Mouse (Mus musculus) hindbrain, embryonic 15.5 days (tissue): Measurements from ENCODE around the gene Sphk2. TPM values are rescaled to one million over a fixed set of nuclear protein-coding genes. Genes with fewer than 3 reads are reported as not detected.
A peak's percentile ranks its signal among the peaks of the same experiment; 100 is the strongest.
"Not testable (repeated sequence)": the region's sequence is repeated elsewhere in the genome, so short reads cannot be mapped to it uniquely, and the experiment has no call there.

Experiments used
- ATAC-seq: fragments of 200-750 bp; cut with Nextera tagmentation; 2 replicates; pipeline ENCODE4 v1.8.0; 2017; ENCODE audit warnings: low read depth, moderate number of reproducible peaks, moderate TSS enrichment; ENCODE audit not compliant: low FRiP score
- H3K27ac ChIP-seq: fragments of 300-500 bp; sonication (generic); replicated peaks from 2 replicates; pipeline ENCODE4 v1.5.1; 2015; ENCODE audit warnings: mild to moderate bottlenecking, inconsistent platforms
- H3K27me3 ChIP-seq: fragments of 300-500 bp; sonication (generic); 2 replicates; pipeline ENCODE4 v1.6.1; 2015; ENCODE audit warnings: control low read depth, inconsistent platforms
- H3K36me3 ChIP-seq: fragments of 300-500 bp; sonication (generic); 2 replicates; pipeline ENCODE4 v1.6.1; 2015; ENCODE audit warnings: control low read depth, inconsistent platforms
- H3K4me1 ChIP-seq: fragments of 300-500 bp; sonication (generic); replicated peaks from 2 replicates; pipeline ENCODE4 v1.6.1; 2015; ENCODE audit warnings: control low read depth, inconsistent platforms
- H3K4me2 ChIP-seq: fragments of 300-500 bp; sonication (generic); 2 replicates; pipeline ENCODE4 v1.6.1; 2015; ENCODE audit warnings: moderate library complexity, mild to moderate bottlenecking, inconsistent platforms
- H3K4me3 ChIP-seq: fragments of 300-500 bp; sonication (generic); 2 replicates; pipeline ENCODE4 v1.5.1; 2015; ENCODE audit warnings: mild to moderate bottlenecking, inconsistent platforms
- H3K9ac ChIP-seq: fragments of 300-500 bp; sonication (generic); 2 replicates; pipeline ENCODE4 v1.6.1; 2015; ENCODE audit warnings: inconsistent platforms
- H3K9me3 ChIP-seq: fragments of 300-500 bp; sonication (generic); 2 replicates; pipeline ENCODE4 v1.6.1; 2016; ENCODE audit warnings: control low read depth, inconsistent platforms
- WGBS: fragments of 180-500 bp; shearing (Covaris S2); methylation state at CpG from one replicate; pipeline ENCODE4 v1.1.7; 2015; 5-methylcytosine and 5-hydroxymethylcytosine counted together
- polyA plus RNA-seq: library from polyadenylated mRNA; unstranded; fragments of >200 nt; fragmentation: Nextera tagmentation; extraction: Ambion mirVana; gene quantifications from 2 replicates; pipeline ENCODE4 v1.2.1, GENCODE M21; 2015

Sphk2 gene
- polyA plus RNA-seq, 1 experiment from 2014 or later = 26.9 TPM

DNA sequence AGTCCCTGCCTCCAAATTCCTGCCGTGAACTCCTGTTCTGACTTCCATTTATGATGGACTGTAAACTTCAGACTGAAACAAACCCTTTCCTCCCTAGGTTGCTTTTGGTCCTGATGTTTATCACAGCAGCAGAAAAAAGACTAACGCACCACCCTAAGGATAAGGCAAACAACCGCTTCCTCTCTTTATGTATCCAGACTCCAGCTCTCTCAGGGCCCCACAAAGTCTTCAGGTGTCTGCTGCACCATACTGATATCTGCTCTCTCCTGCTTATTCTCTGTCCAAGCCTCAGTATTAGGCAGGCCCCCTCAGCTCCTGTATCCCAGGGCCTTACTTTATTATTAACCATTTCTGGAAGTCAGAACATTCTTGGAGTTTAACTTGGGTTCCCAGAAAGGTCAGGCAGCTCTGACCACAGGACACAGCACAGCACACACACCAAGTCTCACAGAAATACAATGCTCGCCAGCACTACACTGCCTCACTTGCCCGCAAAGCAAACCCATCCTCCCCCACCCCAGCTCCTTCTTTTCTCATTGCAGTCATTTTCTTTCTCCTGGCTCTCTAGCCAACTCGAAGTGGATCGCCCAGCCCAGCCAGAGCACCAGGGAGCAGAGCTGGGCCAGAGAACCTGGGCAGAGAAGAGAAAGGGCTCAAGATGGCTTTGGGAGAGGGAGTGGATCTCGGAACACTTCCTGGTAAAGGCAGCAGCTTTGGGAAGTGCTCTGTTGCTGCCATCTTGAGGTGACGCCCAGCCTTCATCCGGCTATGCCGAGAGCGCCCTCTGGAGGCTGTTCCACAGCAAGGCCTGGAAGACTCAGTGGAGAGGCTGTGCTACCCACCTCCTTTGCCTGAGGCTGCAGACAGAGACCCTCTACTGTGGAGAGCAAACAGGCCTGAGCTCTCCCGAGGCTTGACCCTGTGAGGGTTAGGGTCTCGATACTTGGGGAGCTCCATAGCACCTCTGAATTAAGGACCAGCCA is 35.4 kb downstream of the Sphk2 start:
- peak; percentile 70 for ATAC-seq
- H3K9ac ChIP-seq = peak overlapping the region; percentile 23; the same call in 1 of the 2 replicates
- H3K4me2 ChIP-seq = peak overlapping the region; percentile 46
- H3K36me3 ChIP-seq = no peaks in the 10 kb centered on the region
- H3K4me1 ChIP-seq = peaks cover 8% of the 10 kb centered on the region; the same call in 1 of the 2 replicates
- 30% methylated on average over 14 of the region's 14 CpGs for WGBS
- no peak overlapping the region for H3K4me3 ChIP-seq
- no peaks in the 10 kb centered on the region for H3K9me3 ChIP-seq
- peak overlapping the region; percentile 70 for H3K27ac ChIP-seq
- no peaks in the 10 kb centered on the region for H3K27me3 ChIP-seq

DNA sequence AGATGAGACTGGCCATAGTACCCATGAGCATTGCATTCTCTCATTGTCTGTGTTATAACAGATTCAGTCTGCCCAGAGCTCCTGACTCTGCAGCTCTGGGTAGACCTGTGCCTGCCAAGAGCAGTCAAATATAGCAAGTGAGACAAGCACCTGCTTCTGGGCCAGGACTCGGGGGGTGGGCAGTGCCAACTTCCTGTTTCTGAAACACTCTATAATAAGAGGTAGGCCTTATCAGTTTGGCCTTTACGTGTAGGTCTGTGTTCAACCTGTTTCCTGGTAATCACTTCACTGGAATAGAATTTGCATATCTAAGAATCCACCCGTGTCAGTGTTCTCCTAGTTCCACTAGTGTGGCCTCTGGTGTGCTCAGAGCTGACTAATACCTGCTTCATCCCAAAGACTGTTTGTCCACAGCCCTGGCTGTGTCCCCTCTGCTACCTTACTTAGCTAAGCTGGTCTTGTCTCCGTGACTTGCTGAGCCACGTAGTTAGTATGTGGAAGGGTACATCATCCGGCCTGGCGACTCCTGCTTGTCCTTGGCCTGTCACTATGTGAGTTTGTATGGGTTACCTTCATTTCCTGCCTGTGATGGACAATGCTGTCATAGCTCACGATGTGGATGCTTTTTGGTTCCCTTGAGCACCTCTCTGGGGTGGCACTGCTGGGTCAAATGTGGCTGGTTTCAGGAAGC is 36.6 kb downstream of the Sphk2 start:
- Histone ChIP-seq H3K27me3 (no peaks in the 10 kb centered on the region), H3K4me3 (no peak overlapping the region), H3K27ac (no peak overlapping the region), H3K9ac (no peak overlapping the region), H3K4me1 (peaks cover 7% of the 10 kb centered on the region; the same call in 1 of the 2 replicates), H3K4me2 (no peak overlapping the region), H3K9me3 (no peaks in the 10 kb centered on the region), H3K36me3 (no peaks in the 10 kb centered on the region)
- 88% methylated on average over 8 of the region's 8 CpGs for WGBS
- no peak for ATAC-seq

DNA sequence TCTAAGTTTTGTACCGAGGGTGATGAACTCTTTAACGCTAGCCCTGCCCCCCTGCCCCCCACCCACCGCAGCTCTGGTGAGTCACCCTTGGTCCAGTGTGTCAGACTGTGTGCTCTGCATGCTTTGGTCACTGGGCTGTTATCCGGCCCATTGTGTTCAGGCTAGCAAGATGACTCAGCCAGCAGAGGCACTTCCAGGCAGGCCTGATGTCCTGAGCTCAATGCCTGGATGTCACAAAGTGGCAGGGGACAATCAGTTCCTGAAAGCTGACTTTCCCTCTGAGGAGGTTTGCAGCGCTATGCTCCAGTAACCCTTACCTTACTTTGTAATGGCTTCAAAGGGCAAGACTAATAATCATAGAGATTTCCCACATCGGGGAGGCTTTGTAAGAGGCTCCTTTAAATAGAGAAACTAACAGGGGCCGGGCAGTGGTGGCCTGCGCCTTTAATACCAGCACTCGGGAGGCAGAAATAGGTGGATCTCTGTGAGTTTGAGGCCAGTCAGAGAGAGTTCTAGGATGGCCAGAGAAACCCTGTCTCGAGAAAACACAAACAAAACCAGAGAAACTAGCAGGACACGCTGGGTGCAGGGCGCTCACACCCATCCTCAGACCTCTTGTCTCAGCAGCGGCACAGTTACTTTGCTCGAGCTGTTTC is 37.7 kb downstream of the Sphk2 start:
- Histone ChIP-seq H3K27me3 (no peaks in the 10 kb centered on the region), H3K4me3 (no peak overlapping the region), H3K36me3 (no peaks in the 10 kb centered on the region), H3K9me3 (no peaks in the 10 kb centered on the region), H3K27ac (no peak overlapping the region), H3K9ac (no peak overlapping the region), H3K4me1 (peaks cover 3% of the 10 kb centered on the region; the same call in 1 of the 2 replicates), H3K4me2 (no peak overlapping the region)
- 64% methylated on average over 14 of the region's 14 CpGs for WGBS
- no peak for ATAC-seq

DNA sequence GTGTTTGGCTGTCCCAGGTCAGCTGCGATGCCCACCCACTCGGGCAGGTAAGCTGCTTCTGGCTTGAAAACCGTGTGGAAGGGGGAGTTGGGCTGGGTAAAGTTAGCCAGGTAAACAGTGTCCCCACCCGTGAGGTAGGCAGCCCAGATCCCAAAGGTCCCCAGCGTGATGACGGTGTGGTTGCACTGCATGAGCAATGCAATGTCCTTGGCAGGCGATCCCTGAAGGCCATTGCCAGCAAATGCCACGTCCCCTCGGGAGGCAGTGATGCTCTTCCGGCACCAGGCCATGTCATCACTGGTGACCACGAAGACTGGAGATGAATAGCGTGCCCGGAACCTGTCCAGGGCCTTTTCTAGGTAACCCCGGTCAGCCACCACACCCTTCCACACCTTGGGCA is 39.3 kb downstream of the Sphk2 start:
- H3K9ac ChIP-seq = no peak overlapping the region
- no peak overlapping the region for H3K4me3 ChIP-seq
- H3K36me3 ChIP-seq = no peaks in the 10 kb centered on the region
- peaks cover 3% of the 10 kb centered on the region; the same call in 1 of the 2 replicates for H3K4me1 ChIP-seq
- H3K4me2 ChIP-seq = no peak overlapping the region
- WGBS = 95% methylated on average over 14 of the region's 14 CpGs
- ATAC-seq = no peak
- H3K27ac ChIP-seq = no peak overlapping the region
- H3K9me3 ChIP-seq = no peaks in the 10 kb centered on the region
- no peaks in the 10 kb centered on the region for H3K27me3 ChIP-seq

DNA sequence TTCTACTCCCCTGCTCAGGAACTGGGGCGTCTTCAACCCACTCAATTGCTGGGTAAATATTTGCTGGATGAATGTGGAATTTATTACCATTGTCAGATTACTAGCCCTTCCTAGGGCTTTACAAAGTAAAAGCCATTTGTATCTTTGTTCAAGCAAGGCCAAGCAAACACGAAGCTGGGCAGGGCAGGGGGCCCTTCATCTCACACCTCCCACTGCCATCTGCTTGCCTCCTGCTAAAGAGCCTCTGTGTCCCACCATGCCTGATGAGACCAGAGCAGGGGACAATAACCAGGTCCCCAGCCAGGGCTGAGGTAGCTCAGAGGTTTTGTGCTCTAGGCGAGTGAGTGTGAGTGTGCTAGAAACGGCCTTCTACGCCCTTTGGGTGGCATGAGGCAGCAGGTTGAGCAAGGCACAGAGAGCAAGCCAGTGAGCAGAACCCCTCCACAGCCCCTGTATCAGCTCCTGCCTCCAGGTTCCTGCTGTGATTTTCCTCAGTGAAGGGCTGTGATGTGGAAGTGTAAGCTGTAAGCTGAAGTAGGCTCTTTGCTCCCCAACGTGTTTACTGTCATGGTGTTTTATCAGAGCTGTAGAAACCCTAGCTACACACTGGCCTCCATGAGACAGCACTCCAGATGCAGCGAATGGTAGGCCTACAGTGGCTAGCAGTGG is 40.0 kb downstream of the Sphk2 start:
- ATAC-seq = no peak
- no peaks in the 10 kb centered on the region for H3K36me3 ChIP-seq
- H3K4me3 ChIP-seq = no peak overlapping the region

DNA sequence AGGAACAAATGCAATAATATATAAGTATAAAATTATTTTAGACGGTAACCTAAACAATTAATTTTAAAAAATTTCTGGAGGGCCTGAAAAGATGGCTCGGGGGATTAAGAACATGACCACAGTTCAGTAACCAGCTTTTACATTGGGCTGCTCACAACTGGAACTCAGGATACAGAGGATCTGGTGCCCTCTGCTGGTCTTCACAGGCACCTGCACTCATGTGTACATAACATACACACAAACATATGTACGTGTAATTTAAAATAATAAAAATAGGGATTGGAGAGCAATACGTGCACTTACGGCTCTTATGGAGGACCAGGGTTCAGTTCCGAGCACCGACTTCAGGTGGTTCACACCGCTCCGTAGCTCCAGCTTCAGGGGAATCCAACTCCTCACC is 48.9 kb downstream of the Sphk2 start:
- Histone ChIP-seq H3K36me3 (no peaks in the 10 kb centered on the region), H3K27ac (no peak overlapping the region), H3K4me1 (no peaks in the 10 kb centered on the region), H3K27me3 (no peaks in the 10 kb centered on the region), H3K9me3 (no peaks in the 10 kb centered on the region), H3K4me3 (no peak overlapping the region), H3K9ac (no peak overlapping the region), H3K4me2 (no peak overlapping the region)
- 98% methylated on average over 9 of the region's 9 CpGs for WGBS
- ATAC-seq = no peak

More for the DNA sequence above, 40.0 kb downstream of the Sphk2 start:
- 82% methylated on average over 7 of the region's 7 CpGs for WGBS
- Histone ChIP-seq H3K4me2 (no peak overlapping the region), H3K4me1 (peaks cover 3% of the 10 kb centered on the region; the same call in 1 of the 2 replicates), H3K9me3 (no peaks in the 10 kb centered on the region), H3K27ac (no peak overlapping the region), H3K9ac (no peak overlapping the region), H3K27me3 (no peaks in the 10 kb centered on the region)

DNA sequence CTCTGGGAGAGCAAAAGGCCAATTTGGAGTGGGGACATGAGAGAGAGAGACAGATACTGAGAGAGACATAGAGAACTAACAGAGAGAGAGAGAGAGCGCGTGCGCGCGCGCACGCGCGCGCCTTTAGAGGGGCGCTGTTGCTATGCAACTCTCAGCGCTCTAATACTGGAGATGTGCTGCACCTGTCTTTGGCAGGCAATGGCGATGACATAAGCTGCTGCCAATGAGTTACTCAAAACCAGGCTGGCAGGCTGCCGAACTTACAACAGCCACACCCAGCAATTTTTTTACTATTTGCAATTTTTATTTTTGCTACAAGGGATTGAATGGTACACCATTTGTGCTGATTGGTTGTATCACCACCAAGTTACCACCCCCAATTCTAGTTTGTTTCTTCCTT is 50.0 kb downstream of the Sphk2 start:
- no peaks in the 10 kb centered on the region for H3K9me3 ChIP-seq
- no peak for ATAC-seq
- no peak overlapping the region for H3K9ac ChIP-seq
- H3K36me3 ChIP-seq = no peaks in the 10 kb centered on the region
- H3K27ac ChIP-seq = no peak overlapping the region
- H3K4me1 ChIP-seq = no peaks in the 10 kb centered on the region
- WGBS = 66% methylated on average over 14 of the region's 14 CpGs
- no peaks in the 10 kb centered on the region for H3K27me3 ChIP-seq
- no peak overlapping the region for H3K4me2 ChIP-seq
- no peak overlapping the region for H3K4me3 ChIP-seq

DNA sequence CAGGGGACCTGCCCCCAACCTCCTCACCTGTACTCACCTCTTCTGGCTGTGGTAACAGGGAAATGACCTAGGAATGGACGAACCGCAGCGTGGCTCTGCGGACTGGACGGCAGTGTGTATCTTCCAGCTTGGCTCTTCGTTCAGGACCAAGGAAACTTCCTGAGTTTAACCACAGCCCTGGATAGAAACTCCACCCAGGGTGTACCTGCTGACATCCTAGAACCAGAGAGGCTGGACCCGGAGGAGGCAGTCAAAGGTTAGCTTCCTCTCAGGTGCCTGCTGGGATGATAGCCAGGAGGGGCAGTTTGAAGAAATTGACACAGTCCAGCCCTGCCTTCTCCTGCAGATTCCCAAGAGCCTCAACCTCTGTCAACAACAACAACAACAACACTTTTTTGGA is 51.6 kb downstream of the Sphk2 start, which contains the start of gene Fut2:
Gene Fut2, minus strand, starts transcription at position 234 of the 400 bp plus-strand sequence.
- Histone ChIP-seq H3K4me2 (no peak within 1 kb of the TSS), H3K27me3 (no peaks in the 10 kb centered on the region), H3K4me1 (no peaks in the 10 kb centered on the region), H3K27ac (no peak within 1 kb of the TSS), H3K9me3 (no peaks in the 10 kb centered on the region), H3K36me3 (no peaks in the 10 kb centered on the region), H3K4me3 (no peak within 1 kb of the TSS), H3K9ac (no peak within 1 kb of the TSS)
- ATAC-seq = no peak
- 85% methylated on average over 7 of the region's 7 CpGs for WGBS

DNA sequence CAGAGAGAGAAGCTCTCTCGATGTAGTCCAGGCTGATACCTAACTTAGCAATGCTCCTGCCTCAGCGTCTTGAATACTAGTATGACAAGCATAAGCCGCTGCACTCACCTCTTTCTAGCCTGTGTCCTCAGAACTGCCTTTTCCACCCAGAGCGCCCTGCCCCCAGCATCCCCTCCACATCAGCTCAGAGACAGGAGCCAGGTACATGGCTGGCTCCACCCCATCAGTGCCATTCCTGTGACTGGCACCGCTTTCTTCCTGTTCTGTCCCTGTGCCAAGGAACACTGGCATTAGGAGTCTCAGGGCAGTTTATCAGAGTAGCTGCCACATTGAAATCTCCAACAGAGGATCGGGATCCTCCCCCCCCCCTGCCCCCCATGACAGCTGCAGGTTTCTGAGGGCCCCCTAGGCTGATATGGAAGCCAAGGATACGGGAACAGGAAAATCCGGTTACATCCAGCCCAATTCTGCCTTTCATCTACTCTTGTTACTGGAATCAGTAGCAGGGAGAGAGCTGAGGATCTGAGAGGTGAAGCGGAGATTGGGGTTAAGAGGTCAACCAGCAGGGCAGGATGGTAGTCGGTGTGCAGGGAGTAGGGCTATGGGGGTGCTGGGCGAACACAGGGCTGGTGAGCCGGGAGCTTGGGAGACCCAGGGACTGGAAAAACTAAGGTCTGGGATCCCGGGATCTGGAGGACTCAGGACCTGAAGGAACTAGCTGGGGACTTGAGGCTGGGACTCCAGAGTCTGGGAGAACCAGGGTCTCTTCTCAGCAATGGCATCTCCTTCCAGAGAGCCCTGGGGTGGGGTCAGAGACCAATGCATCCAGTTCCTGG is 52.3 kb downstream of the Sphk2 start:
- Histone ChIP-seq H3K4me2 (no peak overlapping the region), H3K4me3 (no peak overlapping the region), H3K36me3 (no peaks in the 10 kb centered on the region), H3K4me1 (no peaks in the 10 kb centered on the region), H3K27me3 (no peaks in the 10 kb centered on the region), H3K9me3 (no peaks in the 10 kb centered on the region), H3K9ac (no peak overlapping the region), H3K27ac (no peak overlapping the region)
- 65% methylated on average over 13 of the region's 13 CpGs for WGBS
- ATAC-seq = no peak

DNA sequence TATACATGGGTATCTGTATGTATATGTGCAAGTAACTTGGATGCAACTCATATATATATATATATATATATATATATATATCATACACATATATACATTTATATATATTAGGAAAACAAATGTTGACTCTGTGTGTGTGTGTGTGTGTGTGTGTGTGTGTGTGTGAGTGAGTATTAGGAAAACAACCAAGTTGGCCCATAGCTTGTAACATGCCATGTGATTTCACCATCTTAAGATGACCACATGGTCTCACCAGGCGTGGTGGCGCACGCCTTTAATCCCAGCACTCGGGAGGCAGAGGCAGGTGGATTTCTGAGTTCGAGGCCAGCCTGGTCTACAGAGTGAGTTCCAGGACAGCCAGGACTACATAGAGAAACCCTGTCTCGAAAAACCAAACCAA is 56.1 kb downstream of the Sphk2 start:
- not testable (repeated sequence) for H3K4me1 ChIP-seq, H3K27ac ChIP-seq, ATAC-seq, H3K4me2 ChIP-seq, H3K9ac ChIP-seq, H3K36me3 ChIP-seq, H3K27me3 ChIP-seq, H3K4me3 ChIP-seq, H3K9me3 ChIP-seq
- 90% methylated on average over 6 of the region's 6 CpGs for WGBS
